Mouse (Mus musculus) embryonic facial prominence, embryonic 14.5 days (tissue): Measurements from ENCODE around the gene Rbak. TPM values are rescaled to one million over a fixed set of nuclear protein-coding genes. Genes with fewer than 3 reads are reported as not detected.
A peak's percentile ranks its signal among the peaks of the same experiment; 100 is the strongest.
"Not testable (repeated sequence)": the region's sequence is repeated elsewhere in the genome, so short reads cannot be mapped to it uniquely, and the experiment has no call there.

ENCODE experiments used
- ATAC-seq: fragments of 200-750 bp; cut with Nextera tagmentation; 2 replicates; pipeline ENCODE4 v1.8.0; 2017; ENCODE audit warnings: low read depth, moderate number of reproducible peaks, moderate TSS enrichment
- DNase-seq: peaks from one replicate; pipeline ENCODE4 v3.0.0-alpha.2; 2015; ENCODE audit warnings: low spot score
- H3K27ac ChIP-seq: fragments of 300-500 bp; sonication (generic); replicated peaks from 2 replicates; pipeline ENCODE4 v1.5.1; 2014; ENCODE audit warnings: low read depth, mild to moderate bottlenecking, low read length, moderate library complexity
- H3K27me3 ChIP-seq: fragments of 300-500 bp; sonication (generic); replicated peaks from 2 replicates; pipeline ENCODE4 v1.6.1; 2014; ENCODE audit warnings: low read length; ENCODE audit not compliant: control insufficient read depth, insufficient read depth
- H3K36me3 ChIP-seq: fragments of 300-500 bp; sonication (generic); 2 replicates; pipeline ENCODE4 v1.6.1; 2014; ENCODE audit warnings: low read length, mixed read lengths; ENCODE audit not compliant: control insufficient read depth, insufficient read depth
- H3K4me1 ChIP-seq: fragments of 300-500 bp; sonication (generic); 2 replicates; pipeline ENCODE4 v1.6.1; 2014; ENCODE audit warnings: antibody characterized with exemption, low read length; ENCODE audit not compliant: control insufficient read depth, insufficient read depth
- H3K4me2 ChIP-seq: fragments of 300-500 bp; sonication (generic); 2 replicates; pipeline ENCODE4 v1.6.1; 2014; ENCODE audit warnings: low read depth, mild to moderate bottlenecking, low read length, moderate library complexity, mixed read lengths
- H3K4me3 ChIP-seq: fragments of 300-500 bp; sonication (generic); 2 replicates; pipeline ENCODE4 v1.5.1; 2014; ENCODE audit warnings: low read depth, mild to moderate bottlenecking, low read length
- H3K9ac ChIP-seq: fragments of 300-500 bp; sonication (generic); 2 replicates; pipeline ENCODE4 v1.6.1; 2014; ENCODE audit warnings: low read depth, mild to moderate bottlenecking, low read length, moderate library complexity, mixed read lengths
- H3K9me3 ChIP-seq: fragments of 300-500 bp; sonication (generic); 2 replicates; pipeline ENCODE4 v1.6.1; 2016; ENCODE audit warnings: low read length; ENCODE audit not compliant: control insufficient read depth
- WGBS: fragments of 180-500 bp; shearing (Covaris S2); extraction: QIAGEN DNeasy Blood & Tissue Kit; methylation state at CpG from one replicate; pipeline ENCODE4 v1.1.7; 2014; 5-methylcytosine and 5-hydroxymethylcytosine counted together
- polyA plus RNA-seq: library from polyadenylated mRNA; unstranded; fragments of >200 nt; fragmentation: Nextera tagmentation; extraction: Ambion mirVana; gene quantifications from 2 replicates; pipeline ENCODE4 v1.2.1, GENCODE M21; 2014

The Rbak gene
- polyA plus RNA-seq, 1 experiment from 2014 or later: 7.6 TPM

GRCm38 (mm10) chr5:143194747-143195146 is 14.2 kb upstream of the Rbak start:
- not testable (repeated sequence) for ATAC-seq, DNase-seq, H3K27ac ChIP-seq, H3K27me3 ChIP-seq, H3K4me3 ChIP-seq, H3K9me3 ChIP-seq, H3K36me3 ChIP-seq, H3K9ac ChIP-seq, H3K4me2 ChIP-seq, H3K4me1 ChIP-seq
- 68% methylated on average over 8 of the region's 8 CpGs for WGBS

GRCm38 (mm10) chr5:143192806-143193205 is 12.2 kb upstream of the Rbak start:
- Histone ChIP-seq H3K9ac (no peak overlapping the region), H3K27me3 (no peaks in the 10 kb centered on the region), H3K9me3 (no peaks in the 10 kb centered on the region), H3K4me2 (no peak overlapping the region), H3K4me3 (no peak overlapping the region), H3K36me3 (no peaks in the 10 kb centered on the region), H3K4me1 (no peaks in the 10 kb centered on the region), H3K27ac (no peak overlapping the region)
- ATAC-seq: no peak
- DNase-seq: no peak
- 89% methylated on average over 8 of the region's 8 CpGs for WGBS

- not testable (repeated sequence) for H3K4me2 ChIP-seq, H3K27ac ChIP-seq, H3K27me3 ChIP-seq, H3K36me3 ChIP-seq, H3K9me3 ChIP-seq, H3K4me3 ChIP-seq, DNase-seq, H3K4me1 ChIP-seq, ATAC-seq, H3K9ac ChIP-seq
- no CpG with 5 or more reads among the region's 1 CpGs for WGBS
Measured at GRCm38 (mm10) chr5:143188014-143188413, 7.4 kb upstream of the Rbak start.

- H3K27me3 ChIP-seq: no peaks in the 10 kb centered on the region
- peak overlapping the region; percentile 85 for H3K4me2 ChIP-seq
- peaks cover 7% of the 10 kb centered on the region; the same call in 1 of the 2 replicates for H3K9me3 ChIP-seq
- 40% methylated on average over 6 of the region's 6 CpGs for WGBS
- peak; percentile 42 for DNase-seq
- peak overlapping the region; percentile 85; the same call in 1 of the 2 replicates for H3K4me3 ChIP-seq
- H3K27ac ChIP-seq: no peak overlapping the region
- peaks cover 45% of the 10 kb centered on the region for H3K36me3 ChIP-seq
- peaks cover 12% of the 10 kb centered on the region; the same call in 1 of the 2 replicates for H3K4me1 ChIP-seq
- H3K9ac ChIP-seq: peak overlapping the region; percentile 94
- no peak for ATAC-seq
Measured at GRCm38 (mm10) chr5:143179179-143179578, 1.4 kb downstream of the Rbak start.

- 92% methylated on average over 3 of the region's 3 CpGs for WGBS
Measured at GRCm38 (mm10) chr5:143177541-143178200, 2.9 kb downstream of the Rbak start.

GRCm38 (mm10) chr5:143175970-143176369 is 4.6 kb downstream of the Rbak start:
- Histone ChIP-seq H3K9ac (no peak overlapping the region), H3K9me3 (peaks cover 23% of the 10 kb centered on the region; the same call in 1 of the 2 replicates), H3K27me3 (no peaks in the 10 kb centered on the region), H3K27ac (no peak overlapping the region), H3K4me3 (no peak overlapping the region), H3K4me2 (no peak overlapping the region), H3K36me3 (peaks cover 75% of the 10 kb centered on the region), H3K4me1 (peaks cover 12% of the 10 kb centered on the region; the same call in 1 of the 2 replicates)
- no peak for DNase-seq
- ATAC-seq: no peak
- WGBS: 86% methylated on average over 4 of the region's 4 CpGs

More at GRCm38 (mm10) chr5:143177541-143178200, 2.9 kb downstream of the Rbak start:
- Histone ChIP-seq H3K9ac (no peak overlapping the region), H3K36me3 (peaks cover 60% of the 10 kb centered on the region), H3K27ac (no peak overlapping the region), H3K9me3 (peaks cover 21% of the 10 kb centered on the region; the same call in 1 of the 2 replicates), H3K27me3 (no peaks in the 10 kb centered on the region), H3K4me1 (peaks cover 12% of the 10 kb centered on the region; the same call in 1 of the 2 replicates), H3K4me2 (no peak overlapping the region), H3K4me3 (no peak overlapping the region)
- no peak for DNase-seq
- no peak for ATAC-seq

GRCm38 (mm10) chr5:143165508-143166070 is 15.0 kb downstream of the Rbak start:
- H3K9me3 ChIP-seq: no peaks in the 10 kb centered on the region
- no peak overlapping the region for H3K9ac ChIP-seq
- H3K27ac ChIP-seq: no peak overlapping the region
- H3K27me3 ChIP-seq: no peaks in the 10 kb centered on the region
- no peaks in the 10 kb centered on the region for H3K36me3 ChIP-seq
- no peak overlapping the region for H3K4me3 ChIP-seq
- ATAC-seq: 0 out of 2 replicates have a peak, but pooled peaks have one; percentile 37
- DNase-seq: peak; percentile 30
- H3K4me1 ChIP-seq: no peaks in the 10 kb centered on the region
- no peak overlapping the region for H3K4me2 ChIP-seq
- 12% methylated on average over 18 of the region's 18 CpGs for WGBS

- DNase-seq (no peak), ATAC-seq (no peak)
- no peak overlapping the region for H3K9ac ChIP-seq
- H3K4me2 ChIP-seq: no peak overlapping the region
- H3K4me3 ChIP-seq: no peak overlapping the region
- H3K27me3 ChIP-seq: peaks cover 28% of the 10 kb centered on the region
- 85% methylated on average over 3 of the region's 3 CpGs for whole genome bisulfite sequencing
- H3K4me1 ChIP-seq: no peaks in the 10 kb centered on the region
- no peaks in the 10 kb centered on the region for H3K36me3 ChIP-seq
- H3K27ac ChIP-seq: no peak overlapping the region
- 0 out of 2 replicates have a peak, but pooled peaks cover 1% of the 10 kb centered on the region for H3K9me3 ChIP-seq
Measured at GRCm38 (mm10) chr5:143155534-143155933, 25.0 kb downstream of the Rbak start.
